Mouse (Mus musculus) WW6 (cell line): Measurements from ENCODE around the gene Ky.

Experiments used
- DNase-seq: peaks from one replicate; pipeline ENCODE4 v3.0.0-alpha.2; 2013; ENCODE audit warnings: low read depth, low spot score

The Ky gene

GRCm38 (mm10) chr9:102547028-102547354 lies 41.4 kb downstream of the Ky start:
- no peak for DNase-seq

- no peak for DNase-seq
Observed at GRCm38 (mm10) chr9:102549211-102549610, 43.7 kb downstream of the Ky start.

- no peak for DNase-seq
Observed at GRCm38 (mm10) chr9:102551771-102552170, 46.2 kb downstream of the Ky start.

GRCm38 (mm10) chr9:102553781-102554180 lies 48.2 kb downstream of the Ky start:
- no peak for DNase-seq

GRCm38 (mm10) chr9:102558463-102558862 lies 52.9 kb downstream of the Ky start:
- no peak for DNase-seq

GRCm38 (mm10) chr9:102572888-102573287 lies 67.3 kb downstream of the Ky start:
- DNase-seq = no peak

- no peak for DNase-seq
Observed at GRCm38 (mm10) chr9:102577480-102577879, 71.9 kb downstream of the Ky start.

GRCm38 (mm10) chr9:102581921-102582469 lies 76.4 kb downstream of the Ky start:
- DNase-seq = no peak

GRCm38 (mm10) chr9:102587347-102587746 lies 81.8 kb downstream of the Ky start:
- DNase-seq = no peak

- DNase-seq = no peak
Observed at GRCm38 (mm10) chr9:102594667-102595393, 89.3 kb downstream of the Ky start.
